Mouse (Mus musculus) liver, embryonic 12.5 days (tissue): ENCODE data around the gene Adamtsl3. TPM values are rescaled to one million over a fixed set of nuclear protein-coding genes. Genes with fewer than 3 reads are reported as not detected.

Experiments used
- ATAC-seq: fragments of 200-750 bp; cut with Nextera tagmentation; 2 replicates; pipeline ENCODE4 v1.8.0; 2017; ENCODE audit warnings: moderate number of reproducible peaks, mild to moderate bottlenecking, moderate library complexity
- H3K27ac ChIP-seq: fragments of 300-500 bp; sonication (generic); 2 replicates; pipeline ENCODE4 v1.5.1; 2016; ENCODE audit warnings: mild to moderate bottlenecking
- H3K27me3 ChIP-seq: fragments of 300-500 bp; sonication (generic); replicated peaks from 2 replicates; pipeline ENCODE4 v1.6.1; 2016; ENCODE audit warnings: mild to moderate bottlenecking, moderate library complexity
- H3K36me3 ChIP-seq: fragments of 300-500 bp; sonication (generic); 2 replicates; pipeline ENCODE4 v1.6.1; 2016; ENCODE audit warnings: mild to moderate bottlenecking, moderate library complexity
- H3K4me1 ChIP-seq: fragments of 300-500 bp; sonication (generic); 2 replicates; pipeline ENCODE4 v1.6.1; 2016
- H3K4me2 ChIP-seq: fragments of 300-500 bp; sonication (generic); 2 replicates; pipeline ENCODE4 v1.6.1; 2016; ENCODE audit warnings: mild to moderate bottlenecking, moderate library complexity
- H3K4me3 ChIP-seq: fragments of 300-500 bp; sonication (generic); 2 replicates; pipeline ENCODE4 v1.5.1; 2016; ENCODE audit warnings: mild to moderate bottlenecking, moderate library complexity
- H3K9ac ChIP-seq: fragments of 300-500 bp; sonication (generic); 2 replicates; pipeline ENCODE4 v1.6.1; 2016; ENCODE audit warnings: mild to moderate bottlenecking, moderate library complexity
- H3K9me3 ChIP-seq: fragments of 300-500 bp; sonication (generic); replicated peaks from 2 replicates; pipeline ENCODE4 v1.6.1; 2016; ENCODE audit warnings: mild to moderate bottlenecking, moderate library complexity
- WGBS: fragments of 180-500 bp; shearing (Covaris S2); methylation state at CpG from one replicate; pipeline ENCODE4 v1.1.7; 2016; ENCODE audit not compliant: insufficient replicate concordance; 5-methylcytosine and 5-hydroxymethylcytosine counted together
- polyA plus RNA-seq: library from polyadenylated mRNA; unstranded; fragments of >200 nt; fragmentation: Nextera tagmentation; extraction: Ambion mirVana; gene quantifications from 2 replicates; pipeline ENCODE4 v1.2.1, GENCODE M21; 2016

The Adamtsl3 gene
- polyA plus RNA-seq, result 0.25 and 0.62 TPM in 2 replicates

DNA sequence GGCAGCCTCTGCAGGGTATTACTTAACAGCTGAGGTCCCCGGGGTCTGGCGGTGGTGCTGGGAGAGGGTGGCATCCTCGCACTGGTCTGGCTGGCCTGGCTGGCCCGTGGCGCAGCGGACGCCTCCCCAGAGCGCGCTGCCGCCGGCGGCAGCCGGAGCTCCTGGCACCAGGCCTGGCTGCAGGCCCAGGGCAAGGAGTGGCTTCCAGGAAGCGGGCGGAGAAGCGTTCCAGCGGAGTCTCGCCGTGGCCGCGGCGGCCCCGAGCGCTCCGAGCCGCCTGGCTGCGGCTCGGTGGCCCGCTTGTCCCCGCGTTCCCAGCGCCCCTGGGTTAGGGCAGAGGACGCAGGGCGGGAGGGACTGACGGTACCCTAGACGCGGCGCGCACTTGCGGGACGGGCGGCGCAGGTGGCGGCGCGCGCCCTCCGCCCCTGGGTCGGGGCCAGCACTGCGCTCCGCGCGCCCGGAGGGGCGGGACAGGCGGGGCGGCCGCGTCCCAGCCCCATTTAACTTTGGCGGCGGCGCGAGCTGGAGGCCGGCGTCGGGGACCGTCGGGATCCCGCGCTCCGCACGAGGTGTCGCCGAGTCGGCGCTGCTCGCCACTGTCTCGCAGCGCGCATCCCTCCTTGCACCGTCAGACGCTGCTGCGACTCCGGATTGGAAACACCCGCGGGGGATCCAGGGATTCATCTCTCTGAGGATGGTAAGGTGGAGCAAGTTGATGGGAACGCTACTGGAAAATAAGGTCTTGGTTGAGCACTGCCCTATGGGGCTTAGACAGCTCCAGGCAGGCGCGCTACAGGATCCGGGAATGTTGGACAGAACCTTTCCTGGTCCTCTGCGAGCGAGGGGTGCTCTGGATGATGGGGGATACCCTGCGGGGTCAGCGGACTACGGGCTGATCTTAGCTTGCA, at the start of gene Adamtsl3:
TSS of gene Adamtsl3 (plus strand) at position 484 of the 911 bp plus-strand sequence.
- Histone ChIP-seq H3K4me3 (peak within 1 kb of the TSS; percentile 31), H3K9me3 (no peaks in the 10 kb centered on the region), H3K27me3 (peaks cover 63% of the 10 kb centered on the region), H3K9ac (no peak within 1 kb of the TSS), H3K36me3 (no peaks in the 10 kb centered on the region), H3K27ac (no peak within 1 kb of the TSS), H3K4me1 (no peaks in the 10 kb centered on the region), H3K4me2 (peak within 1 kb of the TSS; percentile 51)
- WGBS, result 2% methylated on average over 95 of the region's 95 CpGs
- no peak for ATAC-seq

DNA sequence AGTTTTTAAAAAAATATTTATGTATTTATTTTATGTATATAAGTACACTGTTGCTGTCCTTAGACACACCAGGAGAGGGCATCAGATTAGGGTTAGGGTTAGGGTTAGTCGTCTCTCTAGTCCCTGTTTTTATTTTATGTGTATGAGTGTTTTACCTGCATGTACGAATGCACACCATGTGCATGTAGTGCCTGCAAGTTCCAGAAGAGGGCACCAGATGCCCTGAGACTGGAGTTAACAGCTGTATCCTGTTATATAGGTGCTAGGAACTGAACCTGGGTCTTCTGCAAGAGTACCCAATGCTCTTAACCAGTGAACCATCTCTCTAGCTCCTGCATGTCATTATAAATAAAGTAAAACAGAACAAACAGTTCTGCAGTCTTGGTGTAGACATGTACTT, 48.3 kb upstream of the Adamtsl3 start:
- Histone ChIP-seq H3K36me3 (no peaks in the 10 kb centered on the region), H3K27ac (no peak overlapping the region), H3K4me1 (no peaks in the 10 kb centered on the region), H3K9me3 (0 out of 2 replicates have a peak, but pooled peaks cover 4% of the 10 kb centered on the region), H3K4me2 (no peak overlapping the region), H3K9ac (no peak overlapping the region), H3K4me3 (no peak overlapping the region), H3K27me3 (no peaks in the 10 kb centered on the region)
- ATAC-seq, result no peak
- WGBS, result 68% methylated on average over 2 of the region's 2 CpGs

DNA sequence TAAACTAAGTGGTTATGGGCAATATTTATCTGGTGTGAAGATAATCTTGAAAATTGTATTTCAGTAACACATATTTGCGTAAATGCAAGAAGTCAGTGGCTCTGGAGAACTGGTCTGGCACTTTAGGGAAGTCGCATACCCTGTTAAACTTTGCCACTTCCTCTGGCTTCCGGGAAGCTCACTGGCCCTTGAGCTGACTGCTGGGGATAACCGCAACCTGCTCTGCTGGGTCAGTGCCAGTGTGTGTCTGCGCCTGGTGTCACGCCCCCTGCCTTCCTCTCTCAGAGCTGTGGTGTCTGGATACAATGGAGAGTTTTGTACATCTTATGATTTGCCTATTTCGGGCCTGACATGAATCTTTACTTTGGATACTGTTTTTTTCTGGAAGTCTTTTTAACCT, 42.1 kb upstream of the Adamtsl3 start:
- no peak overlapping the region for H3K9ac ChIP-seq
- WGBS, result 36% methylated on average over 7 of the region's 7 CpGs

DNA sequence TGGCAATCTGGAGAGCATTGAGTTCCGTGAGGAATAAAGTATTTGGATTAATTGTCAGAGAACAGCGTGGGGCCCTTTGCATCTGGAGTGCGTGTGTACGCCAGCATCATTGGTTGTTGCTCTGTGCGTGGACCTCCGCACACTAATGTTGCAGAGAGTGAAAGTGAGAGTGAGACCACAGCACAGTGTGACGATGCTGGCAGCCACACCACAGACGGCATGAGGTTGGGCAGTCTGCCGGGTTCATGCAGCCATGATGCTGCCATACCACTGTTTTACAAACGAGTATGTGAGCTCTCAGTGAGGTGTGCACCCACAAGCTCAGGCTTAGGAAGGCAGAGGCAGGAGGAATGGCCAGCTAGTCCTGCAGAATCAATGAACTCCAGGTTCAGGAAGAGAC, 41.4 kb upstream of the Adamtsl3 start:
- H3K27me3 ChIP-seq, result no peaks in the 10 kb centered on the region
- no peak for ATAC-seq
- H3K4me3 ChIP-seq, result no peak overlapping the region
- no peaks in the 10 kb centered on the region for H3K4me1 ChIP-seq
- H3K9me3 ChIP-seq, result no peaks in the 10 kb centered on the region
- no peak overlapping the region for H3K9ac ChIP-seq
- 69% methylated on average over 10 of the region's 10 CpGs for WGBS
- no peak overlapping the region for H3K27ac ChIP-seq
- no peaks in the 10 kb centered on the region for H3K36me3 ChIP-seq
- H3K4me2 ChIP-seq, result no peak overlapping the region

More for the DNA sequence above, 42.1 kb upstream of the Adamtsl3 start:
- ATAC-seq, result no peak
- H3K36me3 ChIP-seq, result no peaks in the 10 kb centered on the region
- no peak overlapping the region for H3K4me2 ChIP-seq
- no peak overlapping the region for H3K4me3 ChIP-seq
- no peaks in the 10 kb centered on the region for H3K27me3 ChIP-seq
- H3K4me1 ChIP-seq, result no peaks in the 10 kb centered on the region
- H3K9me3 ChIP-seq, result no peaks in the 10 kb centered on the region
- no peak overlapping the region for H3K27ac ChIP-seq

DNA sequence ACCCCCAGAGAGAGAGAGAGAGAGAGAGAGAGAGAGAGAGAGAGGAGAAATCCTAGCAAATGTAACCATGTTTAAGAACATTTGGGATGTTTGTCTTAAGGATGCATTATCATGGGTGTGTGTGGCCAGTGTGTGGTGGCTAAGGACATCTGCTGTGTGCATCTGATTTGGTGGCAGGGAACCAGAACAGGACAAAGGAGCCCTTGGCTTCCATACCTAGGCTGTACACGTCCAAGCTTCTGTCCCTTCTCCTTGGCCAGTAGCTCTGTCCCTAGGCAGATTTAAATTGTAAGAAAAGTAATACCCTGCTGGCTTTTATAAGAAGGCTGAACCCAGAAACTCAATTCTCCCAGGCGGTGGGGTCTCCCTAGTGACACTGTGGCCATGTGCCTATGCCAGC, 40.9 kb upstream of the Adamtsl3 start:
- H3K4me2 ChIP-seq, result no peak overlapping the region
- H3K4me1 ChIP-seq, result no peaks in the 10 kb centered on the region
- no peak overlapping the region for H3K9ac ChIP-seq
- WGBS, result 57% methylated on average over 2 of the region's 2 CpGs
- no peaks in the 10 kb centered on the region for H3K27me3 ChIP-seq
- H3K4me3 ChIP-seq, result no peak overlapping the region
- ATAC-seq, result no peak
- no peaks in the 10 kb centered on the region for H3K9me3 ChIP-seq
- H3K36me3 ChIP-seq, result no peaks in the 10 kb centered on the region
- no peak overlapping the region for H3K27ac ChIP-seq

DNA sequence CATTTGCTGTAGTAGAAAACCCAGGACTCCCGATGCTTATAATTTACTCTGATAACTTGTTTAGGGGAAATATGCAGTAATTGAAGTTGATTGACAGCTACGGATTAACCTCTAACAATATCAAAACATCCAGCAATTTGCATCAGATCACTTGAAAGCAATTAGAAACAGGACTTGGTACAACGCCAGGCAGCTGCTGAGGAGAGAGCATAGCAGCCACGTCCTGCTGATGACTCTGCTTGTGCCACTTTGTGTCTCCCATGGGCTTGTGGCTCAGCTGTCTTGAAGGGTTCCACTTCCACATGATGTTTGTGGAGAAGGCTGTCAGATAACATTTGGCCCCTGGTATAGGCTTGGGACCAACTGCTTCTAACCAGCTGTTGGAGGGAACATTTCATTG, 27.1 kb upstream of the Adamtsl3 start:
- Histone ChIP-seq H3K27me3 (no peaks in the 10 kb centered on the region), H3K4me2 (no peak overlapping the region), H3K9ac (no peak overlapping the region), H3K4me3 (no peak overlapping the region), H3K27ac (no peak overlapping the region), H3K4me1 (no peaks in the 10 kb centered on the region), H3K36me3 (no peaks in the 10 kb centered on the region), H3K9me3 (no peaks in the 10 kb centered on the region)
- WGBS, result 57% methylated on average over 4 of the region's 4 CpGs
- ATAC-seq, result no peak

DNA sequence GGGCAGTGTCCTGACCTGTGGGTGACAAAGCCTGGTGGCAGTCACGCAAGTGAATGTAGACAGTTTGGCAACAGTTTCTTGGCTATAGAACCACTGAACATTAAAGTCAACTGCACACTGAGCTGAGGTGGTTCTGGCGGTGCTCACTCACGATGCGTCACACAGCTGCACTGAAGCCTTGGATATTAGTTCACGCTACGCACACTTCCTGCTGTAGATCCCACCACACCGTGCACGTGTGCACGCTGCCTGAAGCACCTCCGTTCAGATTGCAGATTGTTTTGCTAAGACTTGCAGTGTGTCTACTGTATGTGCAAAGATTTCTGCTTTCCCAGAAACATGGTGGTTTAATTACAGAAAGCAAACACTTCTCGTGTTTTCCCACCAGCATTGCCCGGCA, 17.0 kb upstream of the Adamtsl3 start:
- H3K4me2 ChIP-seq, result no peak overlapping the region
- H3K27me3 ChIP-seq, result no peaks in the 10 kb centered on the region
- no peaks in the 10 kb centered on the region for H3K36me3 ChIP-seq
- H3K9me3 ChIP-seq, result no peaks in the 10 kb centered on the region
- no peak overlapping the region for H3K4me3 ChIP-seq
- H3K9ac ChIP-seq, result no peak overlapping the region
- ATAC-seq, result no peak
- H3K4me1 ChIP-seq, result no peaks in the 10 kb centered on the region
- no peak overlapping the region for H3K27ac ChIP-seq
- 75% methylated on average over 12 of the region's 12 CpGs for WGBS

DNA sequence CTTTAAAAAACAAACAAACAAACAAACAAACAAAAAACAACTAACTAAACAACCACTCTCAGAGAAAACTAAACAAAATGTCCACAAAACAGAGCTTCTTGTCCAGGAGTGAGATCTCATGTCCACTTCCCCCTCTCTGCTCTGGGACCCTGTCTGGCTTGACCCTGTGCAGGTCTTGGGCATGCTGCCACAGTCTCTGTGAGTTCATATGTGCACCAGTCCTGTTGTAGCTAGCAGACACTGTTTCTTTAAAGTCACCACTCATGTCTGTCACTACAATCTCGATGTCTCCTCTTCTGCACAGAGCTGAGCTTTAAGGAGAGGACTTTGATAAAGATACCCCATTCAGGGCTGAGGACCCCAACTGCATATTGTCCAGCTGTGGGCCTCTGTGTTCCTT, 8.9 kb upstream of the Adamtsl3 start:
- no peak for ATAC-seq
- H3K27me3 ChIP-seq, result no peaks in the 10 kb centered on the region
- no peak overlapping the region for H3K4me3 ChIP-seq
- H3K4me1 ChIP-seq, result no peaks in the 10 kb centered on the region
- H3K9ac ChIP-seq, result no peak overlapping the region
- H3K27ac ChIP-seq, result no peak overlapping the region
- WGBS, result 26% methylated on average over 1 of the region's 1 CpGs
- H3K9me3 ChIP-seq, result no peaks in the 10 kb centered on the region
- no peak overlapping the region for H3K4me2 ChIP-seq
- H3K36me3 ChIP-seq, result no peaks in the 10 kb centered on the region

DNA sequence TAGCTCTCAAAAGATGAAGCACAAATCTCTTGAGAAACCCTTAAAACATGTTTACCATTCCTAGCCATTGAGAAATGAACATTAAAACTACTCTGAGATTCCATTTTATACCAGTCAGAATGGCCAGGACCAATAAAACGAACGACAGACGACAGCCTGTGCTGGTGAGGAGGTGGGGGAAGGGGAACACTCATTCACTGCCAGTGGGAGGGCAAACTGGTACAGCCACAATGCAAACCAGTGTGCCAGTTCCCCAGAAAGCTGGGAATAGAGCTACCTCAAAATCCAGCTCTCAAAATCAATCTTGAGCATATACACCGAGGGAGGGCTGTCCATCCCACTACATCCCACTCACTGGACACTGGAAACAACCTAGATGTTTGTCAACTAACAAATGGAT, 8.3 kb upstream of the Adamtsl3 start:
- ATAC-seq, result no peak
- H3K27me3 ChIP-seq, result no peaks in the 10 kb centered on the region; the same call in 1 of the 2 replicates
- no peak overlapping the region for H3K4me2 ChIP-seq
- H3K4me1 ChIP-seq, result no peaks in the 10 kb centered on the region
- no peak overlapping the region for H3K4me3 ChIP-seq
- H3K9me3 ChIP-seq, result no peaks in the 10 kb centered on the region
- no peaks in the 10 kb centered on the region for H3K36me3 ChIP-seq
- no peak overlapping the region for H3K9ac ChIP-seq
- no peak overlapping the region for H3K27ac ChIP-seq
- WGBS, result 47% methylated on average over 4 of the region's 4 CpGs

DNA sequence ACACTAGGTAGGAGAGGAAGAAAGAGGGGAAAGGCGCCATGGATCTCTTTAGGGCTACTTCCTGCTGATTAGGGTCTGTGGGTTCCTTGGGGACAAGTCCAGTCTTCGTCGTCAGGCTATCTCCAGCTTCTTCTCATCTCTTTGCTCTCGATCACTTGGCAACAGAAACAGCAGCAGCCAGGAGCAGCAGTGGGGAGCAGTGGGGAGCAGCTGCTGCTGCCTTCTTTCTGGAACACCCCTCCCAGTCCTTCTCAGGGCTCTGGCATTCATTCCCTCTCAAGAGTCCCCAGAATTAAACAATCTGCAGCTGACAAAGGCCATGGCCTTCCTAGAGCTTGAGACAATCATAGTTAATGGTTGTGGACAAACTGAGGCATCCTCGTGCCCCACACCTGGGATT, 7.6 kb upstream of the Adamtsl3 start:
- Histone ChIP-seq H3K36me3 (no peaks in the 10 kb centered on the region), H3K4me2 (no peak overlapping the region), H3K27ac (no peak overlapping the region), H3K4me3 (no peak overlapping the region), H3K4me1 (no peaks in the 10 kb centered on the region), H3K9me3 (no peaks in the 10 kb centered on the region), H3K27me3 (no peaks in the 10 kb centered on the region; the same call in 1 of the 2 replicates), H3K9ac (no peak overlapping the region)
- WGBS, result 25% methylated on average over 5 of the region's 5 CpGs
- no peak for ATAC-seq

DNA sequence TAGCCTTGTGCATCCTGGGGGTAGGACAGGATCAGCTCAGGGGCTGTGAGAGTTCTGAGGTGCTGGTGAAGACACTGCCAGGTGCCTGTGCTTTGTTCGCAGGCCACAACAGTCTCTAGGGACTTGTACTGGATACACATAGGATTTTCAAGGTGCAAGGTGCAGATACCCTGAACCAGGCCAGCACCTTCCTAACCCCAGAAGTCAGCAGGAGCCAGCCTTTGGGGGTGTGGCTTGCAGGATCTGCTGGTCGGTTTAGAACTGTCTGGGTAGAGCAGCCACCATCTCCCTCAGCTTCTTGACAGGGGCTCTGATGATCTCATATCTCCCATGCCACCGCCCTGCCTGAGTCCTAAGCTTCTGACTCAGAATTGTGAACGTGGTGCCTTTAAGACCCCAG, 5.7 kb upstream of the Adamtsl3 start:
- WGBS, result 38% methylated on average over 4 of the region's 4 CpGs

DNA sequence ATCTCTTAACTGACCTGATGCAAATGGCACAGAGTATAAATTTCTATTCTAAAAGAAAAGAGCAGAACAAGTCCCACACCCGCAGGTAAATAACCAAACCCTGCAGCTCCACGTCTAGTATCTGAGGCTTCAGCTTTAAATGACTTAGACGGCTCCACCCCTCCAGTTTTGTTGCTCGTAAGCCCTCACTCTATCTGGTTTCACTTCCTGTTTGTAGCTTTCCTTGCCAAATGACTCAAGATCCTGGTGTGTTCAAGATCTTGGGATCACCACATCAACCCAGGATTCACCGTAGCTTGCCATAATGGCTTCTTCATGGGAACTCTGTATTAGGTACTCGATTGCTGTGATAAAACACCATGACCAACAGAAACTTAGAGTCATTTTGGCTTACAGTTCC, 4.6 kb upstream of the Adamtsl3 start:
- ATAC-seq, result no peak
- H3K27me3 ChIP-seq, result peaks cover 28% of the 10 kb centered on the region
- H3K9ac ChIP-seq, result no peak overlapping the region
- no peak overlapping the region for H3K4me2 ChIP-seq
- H3K9me3 ChIP-seq, result no peaks in the 10 kb centered on the region
- H3K27ac ChIP-seq, result no peak overlapping the region
- WGBS, result 37% methylated on average over 6 of the region's 6 CpGs
- no peaks in the 10 kb centered on the region for H3K4me1 ChIP-seq
- H3K4me3 ChIP-seq, result no peak overlapping the region
- no peaks in the 10 kb centered on the region for H3K36me3 ChIP-seq

More for the DNA sequence above, 5.7 kb upstream of the Adamtsl3 start:
- Histone ChIP-seq H3K9ac (no peak overlapping the region), H3K4me2 (no peak overlapping the region), H3K4me3 (no peak overlapping the region), H3K4me1 (no peaks in the 10 kb centered on the region), H3K9me3 (no peaks in the 10 kb centered on the region), H3K27ac (no peak overlapping the region), H3K27me3 (peaks cover 18% of the 10 kb centered on the region), H3K36me3 (no peaks in the 10 kb centered on the region)
- no peak for ATAC-seq
